Mouse (Mus musculus) erythroblast, embryonic 14.5 days (primary cell): ENCODE data around the gene Bach2.

ENCODE experiments used
- GATA1 ChIP-seq: IDR thresholded peaks from 2 replicates; pipeline ENCODE4 v1.6.1; 2012; ENCODE audit warnings: low read length, inconsistent platforms, mixed read lengths
- TAL1 ChIP-seq: IDR thresholded peaks from 3 replicates; pipeline ENCODE4 v1.6.1; 2012; ENCODE audit warnings: low read length, inconsistent platforms, mixed read lengths

DNA sequence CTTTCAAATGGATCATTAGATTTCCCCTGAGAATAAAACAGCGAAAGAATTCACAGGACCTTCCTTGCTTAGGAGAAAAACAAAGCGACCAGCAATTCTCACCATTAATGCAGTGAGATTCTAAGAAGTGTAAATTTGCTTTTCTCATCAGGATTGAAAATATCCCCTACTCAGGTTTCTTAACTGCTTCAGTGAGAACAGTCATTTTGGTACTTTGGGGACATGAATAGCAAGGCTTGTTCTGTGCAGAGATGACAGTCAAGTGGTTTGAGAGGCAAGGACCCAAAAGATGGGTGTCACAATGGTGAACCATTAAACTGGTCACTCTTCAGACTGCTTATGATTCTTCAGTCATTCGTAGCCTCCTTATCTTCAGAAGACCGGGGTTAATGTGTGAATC is 263.6 kb downstream of the Bach2 start:
- no peak for TF ChIP-seq GATA1
- no peak for TF ChIP-seq TAL1
